Mouse (Mus musculus) cortical plate, adult 2 months (tissue): ENCODE data around the gene Acadsb.

Experiments
- CTCF ChIP-seq: fragments of 200-500 bp; IDR thresholded peaks from 2 replicates; pipeline ENCODE4 v1.5.1; 2011; ENCODE audit warnings: mild to moderate bottlenecking, control low read depth, low read length; ENCODE audit not compliant: insufficient read depth; ENCODE audit errors: extremely low read depth
- POLR2A ChIP-seq: fragments of 200-500 bp; IDR thresholded peaks from 2 replicates; pipeline ENCODE4 v1.6.1; 2011; ENCODE audit warnings: mild to moderate bottlenecking, low read length, control low read depth; ENCODE audit not compliant: insufficient read depth; ENCODE audit errors: extremely low read depth

GRCm38 (mm10) chr7:131371470-131371860 is 38.9 kb upstream of the Acadsb start:
- TF ChIP-seq CTCF (no peak), POLR2A (no peak)
